Mouse (Mus musculus) lung, embryonic 16.5 days (tissue): ENCODE results near the gene Gm12845. TPM values are rescaled to one million over a fixed set of nuclear protein-coding genes. Genes with fewer than 3 reads are reported as not detected.
"Not testable (repeated sequence)": the region's sequence is repeated elsewhere in the genome, so short reads cannot be mapped to it uniquely, and the experiment has no call there.

ENCODE experiments used
- ATAC-seq: fragments of 200-750 bp; cut with Nextera tagmentation; 2 replicates; pipeline ENCODE4 v1.8.0; 2017; ENCODE audit warnings: low read depth, mild to moderate bottlenecking, moderate library complexity
- H3K27ac ChIP-seq: fragments of 300-500 bp; sonication (generic); 2 replicates; pipeline ENCODE4 v1.5.1; 2014; ENCODE audit warnings: mild to moderate bottlenecking, control low read depth, low read length
- H3K27me3 ChIP-seq: fragments of 300-500 bp; sonication (generic); 2 replicates; pipeline ENCODE4 v1.6.1; 2014; ENCODE audit warnings: low read depth, low read length, mixed read lengths; ENCODE audit not compliant: control insufficient read depth, insufficient read depth
- H3K36me3 ChIP-seq: fragments of 300-500 bp; sonication (generic); 2 replicates; pipeline ENCODE4 v1.6.1; 2014; ENCODE audit warnings: low read length; ENCODE audit not compliant: control insufficient read depth, insufficient read depth
- H3K4me1 ChIP-seq: fragments of 300-500 bp; sonication (generic); replicated peaks from 2 replicates; pipeline ENCODE4 v1.6.1; 2014; ENCODE audit warnings: low read length, mixed read lengths; ENCODE audit not compliant: control insufficient read depth, insufficient read depth
- H3K4me2 ChIP-seq: fragments of 300-500 bp; sonication (generic); 2 replicates; pipeline ENCODE4 v1.6.1; 2014; ENCODE audit warnings: low read depth, low read length, control low read depth
- H3K4me3 ChIP-seq: fragments of 300-500 bp; sonication (generic); 2 replicates; pipeline ENCODE4 v1.5.1; 2014; ENCODE audit warnings: mild to moderate bottlenecking, low read length, control low read depth
- H3K9ac ChIP-seq: fragments of 300-500 bp; sonication (generic); 2 replicates; pipeline ENCODE4 v1.6.1; 2014; ENCODE audit warnings: low read length, control low read depth
- H3K9me3 ChIP-seq: fragments of 300-500 bp; sonication (generic); 2 replicates; pipeline ENCODE4 v1.6.1; 2016; ENCODE audit warnings: low read length; ENCODE audit not compliant: control insufficient read depth
- WGBS: fragments of 180-500 bp; shearing (Covaris S2); extraction: QIAGEN DNeasy Blood & Tissue Kit; methylation state at CpG from one replicate; pipeline ENCODE4 v1.1.7; 2014; 5-methylcytosine and 5-hydroxymethylcytosine counted together
- polyA plus RNA-seq: library from polyadenylated mRNA; unstranded; fragments of >200 nt; fragmentation: Nextera tagmentation; extraction: Ambion mirVana; gene quantifications from 2 replicates; pipeline ENCODE4 v1.2.1, GENCODE M21; 2015

Gm12845 gene
- polyA plus RNA-seq, 1 experiment from 2014 or later, result not detected

- Histone ChIP-seq H3K4me1 (no peaks in the 10 kb centered on the region), H3K36me3 (no peaks in the 10 kb centered on the region), H3K27ac (no peak overlapping the region), H3K4me3 (no peak overlapping the region), H3K9ac (no peak overlapping the region), H3K4me2 (no peak overlapping the region), H3K9me3 (no peaks in the 10 kb centered on the region), H3K27me3 (no peaks in the 10 kb centered on the region)
- no peak for ATAC-seq
- WGBS, result 71% methylated on average over 3 of the region's 3 CpGs
These were observed 11.9 kb upstream of the Gm12845 start for GRCm38 (mm10) chr4:117712314-117712713.

- Histone ChIP-seq H3K9me3 (no peaks in the 10 kb centered on the region), H3K4me2 (no peak overlapping the region), H3K27me3 (no peaks in the 10 kb centered on the region), H3K4me3 (no peak overlapping the region), H3K27ac (no peak overlapping the region), H3K4me1 (no peaks in the 10 kb centered on the region), H3K36me3 (no peaks in the 10 kb centered on the region), H3K9ac (no peak overlapping the region)
- ATAC-seq, result no peak
- 58% methylated on average over 6 of the region's 6 CpGs for WGBS
These were observed 10.7 kb upstream of the Gm12845 start for GRCm38 (mm10) chr4:117713303-117714098.

DNA sequence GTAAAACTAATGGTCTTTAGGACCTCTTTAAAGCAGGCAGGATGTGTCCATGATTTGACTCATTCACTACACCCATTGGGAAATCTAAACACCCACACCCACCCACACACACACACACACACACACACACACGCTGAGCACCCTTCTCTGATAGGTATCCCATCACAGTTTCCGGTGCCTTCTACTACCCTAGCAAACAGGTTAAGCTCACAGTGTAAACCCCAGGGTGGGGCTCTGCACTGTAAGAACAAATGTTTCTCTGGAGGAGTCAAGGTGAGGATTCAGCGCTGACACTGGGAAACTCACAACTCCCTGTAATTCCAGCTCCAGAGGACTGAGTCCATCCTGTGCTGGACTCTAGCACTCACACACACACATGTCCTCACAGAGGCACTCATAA is 7.7 kb downstream of the Gm12845 start:
- Histone ChIP-seq H3K4me3 (no peak overlapping the region), H3K4me2 (no peak overlapping the region), H3K36me3 (no peaks in the 10 kb centered on the region), H3K27ac (no peak overlapping the region), H3K4me1 (no peaks in the 10 kb centered on the region), H3K9me3 (no peaks in the 10 kb centered on the region), H3K9ac (no peak overlapping the region), H3K27me3 (no peaks in the 10 kb centered on the region)
- 67% methylated on average over 3 of the region's 3 CpGs for WGBS
- ATAC-seq, result no peak

- H3K36me3 ChIP-seq, result no peaks in the 10 kb centered on the region
- 47% methylated on average over 8 of the region's 8 CpGs for WGBS
These were observed 13.3 kb downstream of the Gm12845 start for GRCm38 (mm10) chr4:117737559-117737958.

GRCm38 (mm10) chr4:117752469-117752868 is 28.3 kb downstream of the Gm12845 start:
- not testable (repeated sequence) for H3K4me2 ChIP-seq, H3K9ac ChIP-seq, H3K27me3 ChIP-seq, ATAC-seq, H3K4me1 ChIP-seq, H3K36me3 ChIP-seq, H3K27ac ChIP-seq, H3K9me3 ChIP-seq, H3K4me3 ChIP-seq
- WGBS, result 27% methylated on average over 5 of the region's 5 CpGs

More at GRCm38 (mm10) chr4:117737559-117737958, 13.3 kb downstream of the Gm12845 start:
- no peak overlapping the region for H3K27ac ChIP-seq
- no peak overlapping the region for H3K4me2 ChIP-seq
- no peak overlapping the region for H3K9ac ChIP-seq
- H3K9me3 ChIP-seq, result no peaks in the 10 kb centered on the region
- no peaks in the 10 kb centered on the region for H3K27me3 ChIP-seq
- no peak for ATAC-seq
- no peaks in the 10 kb centered on the region for H3K4me1 ChIP-seq
- H3K4me3 ChIP-seq, result no peak overlapping the region

GRCm38 (mm10) chr4:117760151-117760550 is 35.9 kb downstream of the Gm12845 start:
- H3K36me3 ChIP-seq, result no peaks in the 10 kb centered on the region
- no peaks in the 10 kb centered on the region for H3K4me1 ChIP-seq
- 84% methylated on average over 5 of the region's 5 CpGs for WGBS
- H3K4me3 ChIP-seq, result no peak overlapping the region
- no peaks in the 10 kb centered on the region for H3K9me3 ChIP-seq
- H3K9ac ChIP-seq, result no peak overlapping the region
- no peak overlapping the region for H3K27ac ChIP-seq
- ATAC-seq, result no peak
- no peaks in the 10 kb centered on the region for H3K27me3 ChIP-seq
- H3K4me2 ChIP-seq, result no peak overlapping the region

DNA sequence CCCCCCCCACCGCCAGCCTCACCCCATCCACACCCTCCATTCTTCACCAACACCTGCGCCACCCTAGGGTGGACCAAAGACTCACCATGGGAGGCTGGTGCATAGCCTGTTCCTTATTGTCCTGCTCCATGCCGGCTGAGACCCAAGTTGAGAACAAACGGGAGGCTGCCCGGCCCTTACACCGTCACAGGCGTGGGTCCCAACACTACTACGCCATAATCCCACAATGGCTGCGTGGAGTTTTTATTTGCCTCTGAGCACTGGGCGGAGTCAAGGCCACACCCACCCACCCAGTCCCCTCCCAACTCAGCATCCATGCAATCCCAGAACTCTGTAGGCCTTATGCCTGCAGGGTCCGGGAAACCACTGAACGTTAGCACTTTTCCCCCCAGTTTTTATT is 41.2 kb downstream of the Gm12845 start, which contains the start of gene Klf17:
TSS of gene Klf17 (minus strand) at position 233 of the 400 bp plus-strand sequence.
- WGBS, result 64% methylated on average over 11 of the region's 12 CpGs
- Histone ChIP-seq H3K27ac (no peak within 1 kb of the TSS), H3K36me3 (no peaks in the 10 kb centered on the region), H3K4me2 (no peak within 1 kb of the TSS), H3K9ac (no peak within 1 kb of the TSS), H3K9me3 (no peaks in the 10 kb centered on the region), H3K4me1 (no peaks in the 10 kb centered on the region), H3K4me3 (no peak within 1 kb of the TSS), H3K27me3 (no peaks in the 10 kb centered on the region)
- ATAC-seq, result no peak

- Histone ChIP-seq H3K27me3 (no peaks in the 10 kb centered on the region), H3K27ac (no peak overlapping the region), H3K4me2 (no peak overlapping the region), H3K4me3 (no peak overlapping the region), H3K9me3 (no peaks in the 10 kb centered on the region), H3K9ac (no peak overlapping the region), H3K36me3 (no peaks in the 10 kb centered on the region), H3K4me1 (no peaks in the 10 kb centered on the region)
- 16% methylated on average over 5 of the region's 5 CpGs for WGBS
- ATAC-seq, result no peak
These were observed 46.7 kb downstream of the Gm12845 start for GRCm38 (mm10) chr4:117770935-117771334.

DNA sequence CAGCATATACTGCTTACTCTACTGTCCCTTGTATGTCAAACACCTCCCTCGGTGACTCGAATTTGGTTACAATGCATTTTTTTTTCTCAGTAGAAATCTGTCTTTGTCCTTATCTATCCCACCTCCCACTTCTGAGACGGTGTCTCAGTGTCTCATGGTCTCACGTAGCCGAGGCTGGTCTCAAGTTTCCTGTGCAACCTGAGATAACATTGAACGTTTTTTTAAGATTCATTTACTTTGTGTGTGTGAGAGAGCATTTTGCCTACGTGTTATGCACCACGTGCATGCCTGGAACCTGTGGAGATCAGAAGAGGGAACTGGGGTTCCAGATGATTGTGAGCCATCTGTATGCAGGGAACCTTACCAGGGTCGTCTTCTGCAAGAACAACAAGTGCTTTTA is 48.7 kb downstream of the Gm12845 start:
- no peak for ATAC-seq
- no peaks in the 10 kb centered on the region for H3K4me1 ChIP-seq
- 17% methylated on average over 9 of the region's 9 CpGs for WGBS
- no peaks in the 10 kb centered on the region for H3K36me3 ChIP-seq
- H3K9me3 ChIP-seq, result no peaks in the 10 kb centered on the region
- no peak overlapping the region for H3K4me3 ChIP-seq
- H3K27me3 ChIP-seq, result no peaks in the 10 kb centered on the region
- H3K9ac ChIP-seq, result no peak overlapping the region
- H3K27ac ChIP-seq, result no peak overlapping the region
- H3K4me2 ChIP-seq, result no peak overlapping the region
